Mouse (Mus musculus): ENCODE data around the gene Fus.

Gene Fus

DNA sequence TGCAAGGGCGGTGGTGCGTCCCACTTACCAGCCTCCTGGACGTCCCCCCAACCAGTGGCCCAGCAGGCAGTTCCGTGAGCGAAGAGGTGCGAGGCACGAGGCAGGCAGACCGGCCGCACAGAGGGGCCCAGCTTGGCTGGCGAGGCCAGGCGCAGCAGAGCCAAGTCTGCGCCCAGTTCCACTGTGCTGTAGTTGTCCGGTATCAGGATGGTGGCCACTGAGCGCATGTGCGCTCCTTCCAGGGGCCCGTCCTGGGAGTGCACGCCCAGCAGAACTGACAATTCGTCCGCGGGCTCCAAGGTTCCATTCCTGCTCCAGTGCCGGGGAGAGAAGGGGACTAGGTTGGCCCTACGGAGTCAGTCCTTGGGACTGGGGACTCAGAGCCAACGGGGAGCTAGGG lies 22.6 kb upstream of the Fus start:
- 18% methylated on average over 23 of the region's 23 CpGs for WGBS

- WGBS = 84% methylated on average over 6 of the region's 6 CpGs
Measured at GRCm38 (mm10) chr7:127946470-127947023, 20.7 kb upstream of the Fus start, which contains the start of gene Prss36. Gene Prss36 (minus strand): TSS chr7:127946725.

- WGBS = 51% methylated on average over 13 of the region's 13 CpGs
Measured at GRCm38 (mm10) chr7:127952864-127953581, 14.2 kb upstream of the Fus start.

- WGBS = 62% methylated on average over 5 of the region's 5 CpGs
Measured at GRCm38 (mm10) chr7:127959364-127959763, 7.9 kb upstream of the Fus start.

GRCm38 (mm10) chr7:127966371-127966918 lies 812 bp upstream of the Fus start:
- WGBS = 10% methylated on average over 10 of the region's 10 CpGs

GRCm38 (mm10) chr7:127967922-127968828 lies 918 bp downstream of the Fus start:
- WGBS = under 1% methylated on average over 39 of the region's 42 CpGs

- 74% methylated on average over 2 of the region's 2 CpGs for WGBS
Measured at GRCm38 (mm10) chr7:127974413-127974930, 7.2 kb downstream of the Fus start.

GRCm38 (mm10) chr7:127978856-127979255 lies 11.6 kb downstream of the Fus start:
- WGBS = 87% methylated on average over 2 of the region's 2 CpGs

DNA sequence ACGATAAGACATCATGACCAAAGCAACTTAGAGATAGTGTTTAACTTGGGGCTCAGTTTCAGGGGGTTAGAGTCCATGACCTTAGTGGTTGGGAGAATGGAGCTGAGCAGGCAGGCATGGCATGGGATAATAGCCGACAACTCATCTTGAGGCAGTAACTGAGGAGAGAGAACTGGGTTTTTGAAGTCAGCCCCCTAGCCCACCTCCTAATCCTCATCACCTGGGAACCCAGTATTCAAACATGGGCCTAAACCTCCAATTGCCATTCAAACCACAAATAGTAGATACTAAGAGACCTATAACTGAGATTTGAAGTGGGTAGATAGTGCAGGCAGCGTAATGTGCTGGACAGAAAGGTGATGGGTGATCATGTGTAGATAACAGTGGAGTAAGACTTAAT lies 13.3 kb downstream of the Fus start:
- 88% methylated on average over 3 of the region's 3 CpGs for WGBS

GRCm38 (mm10) chr7:127988904-127989303 lies 21.6 kb downstream of the Fus start:
- 57% methylated on average over 1 of the region's 1 CpGs for WGBS

GRCm38 (mm10) chr7:127991643-127992487 lies 24.6 kb downstream of the Fus start:
- WGBS = 46% methylated on average over 6 of the region's 6 CpGs

DNA sequence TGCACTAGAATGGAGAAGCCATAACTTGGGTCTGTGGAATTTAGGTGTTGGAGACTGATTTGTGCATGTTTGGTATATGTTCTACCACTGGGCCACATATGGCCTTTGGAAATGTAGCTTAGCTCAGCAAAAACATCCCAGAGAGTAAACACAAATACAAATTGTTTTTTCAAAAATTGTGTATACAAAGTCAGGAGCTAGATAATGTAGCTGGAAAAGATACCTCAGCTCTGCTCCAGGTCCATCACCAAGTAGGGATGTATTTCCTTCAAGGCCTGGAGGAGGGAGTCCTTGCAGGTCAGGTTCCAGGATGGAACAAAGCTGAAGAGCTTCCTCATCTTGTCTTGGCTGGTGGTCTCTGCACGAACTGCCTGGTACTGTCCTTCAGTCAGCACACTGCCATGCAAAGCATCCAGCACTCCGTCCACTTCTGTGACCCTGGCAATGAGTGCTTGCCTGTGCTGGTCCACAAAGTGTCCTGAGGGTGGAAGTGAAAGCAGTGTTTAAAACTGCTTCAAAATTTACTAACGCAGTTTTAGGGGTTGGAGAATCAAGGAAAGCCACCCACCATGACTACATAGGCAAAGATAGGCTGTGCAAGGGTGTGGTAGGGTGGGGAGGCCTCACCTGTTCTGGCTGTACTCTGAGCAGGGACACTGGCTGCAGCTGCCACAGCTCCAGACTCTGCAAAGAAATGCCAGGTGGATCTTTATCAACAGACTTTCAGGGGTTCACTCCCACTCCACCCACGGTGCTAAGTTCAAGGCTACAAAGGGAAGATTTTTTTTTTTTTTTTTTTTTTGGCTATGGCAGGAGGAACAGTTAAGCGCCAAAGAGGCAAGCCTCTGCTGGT lies 25.5 kb downstream of the Fus start:
- WGBS = 34% methylated on average over 5 of the region's 5 CpGs

DNA sequence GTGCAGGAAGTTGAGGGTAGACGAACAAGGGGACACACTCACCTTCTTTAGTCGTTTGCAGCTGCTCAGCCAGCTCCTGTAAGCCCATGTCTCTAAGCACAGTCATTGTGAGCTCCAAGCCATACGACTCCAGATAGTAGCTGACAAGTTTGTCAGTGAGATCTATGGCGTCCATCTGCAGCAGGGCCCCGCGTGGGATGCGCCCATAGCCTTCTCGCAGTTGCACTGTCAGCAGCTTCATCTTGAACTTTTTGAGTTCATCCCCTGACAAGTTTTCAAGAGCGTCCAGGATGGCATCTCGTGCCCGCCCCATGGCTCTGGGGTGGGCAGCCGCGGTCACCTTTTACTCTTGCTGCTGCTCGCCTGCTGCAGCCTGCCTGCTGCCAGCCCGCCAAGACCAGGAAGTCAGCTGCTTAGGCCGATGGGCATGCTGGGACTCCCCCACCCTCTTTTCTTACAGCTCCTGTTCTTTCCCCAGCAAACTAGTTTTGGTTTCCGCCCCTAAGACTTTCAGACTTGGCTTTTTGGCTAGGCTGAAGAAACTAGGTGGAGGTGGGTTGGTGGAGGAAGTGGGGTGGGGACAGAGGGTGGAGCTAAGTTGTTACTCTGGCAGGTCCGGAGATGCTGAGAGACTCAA lies 26.2 kb downstream of the Fus start, which contains the start of gene Pycard:
Pycard (minus strand) TSS at position 527 of the 637 bp plus-strand sequence.
- 14% methylated on average over 18 of the region's 18 CpGs for WGBS

- 71% methylated on average over 1 of the region's 1 CpGs for WGBS
Measured at GRCm38 (mm10) chr7:127999436-127999835, 32.2 kb downstream of the Fus start.

DNA sequence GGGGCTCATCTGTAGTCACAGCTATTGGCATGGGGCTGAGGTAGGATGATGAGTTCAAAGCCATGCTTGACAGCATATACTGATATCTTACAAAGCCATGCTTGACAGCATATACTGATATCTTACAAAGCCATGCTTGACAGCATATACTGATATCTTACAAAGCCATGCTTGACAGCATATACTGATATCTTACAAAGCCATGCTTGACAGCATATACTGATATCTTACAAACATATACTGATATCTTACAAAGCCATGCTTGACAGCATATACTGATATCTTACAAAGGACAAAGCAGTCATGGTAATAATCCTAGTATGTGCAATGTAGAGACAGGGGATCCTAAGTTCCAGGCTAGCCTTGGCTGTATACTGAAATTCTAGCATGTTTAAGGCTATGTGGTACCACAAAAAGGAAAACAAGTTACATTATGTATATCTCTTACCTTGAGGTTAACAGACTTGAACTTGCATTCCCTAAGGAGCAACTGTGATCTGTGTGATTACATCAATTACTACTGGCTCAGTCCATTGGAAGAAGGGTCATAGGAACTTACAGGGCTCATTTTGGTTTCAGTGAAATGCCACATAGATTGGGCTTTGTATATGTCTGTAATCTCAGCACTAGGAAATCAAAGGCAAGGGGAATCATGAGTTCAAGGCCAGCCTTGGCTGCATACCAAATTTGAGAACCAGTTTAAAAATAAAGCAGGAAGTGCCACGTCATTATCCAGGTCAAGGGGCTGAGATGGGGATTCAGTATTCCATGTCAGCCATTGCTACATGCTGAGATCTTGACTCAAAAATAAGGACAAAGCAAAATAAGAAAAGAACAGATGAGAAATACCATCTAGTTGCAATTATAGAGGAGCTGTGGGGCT lies 33.1 kb downstream of the Fus start:
- WGBS = 45% methylated on average over 1 of the region's 1 CpGs

- 83% methylated on average over 6 of the region's 6 CpGs for WGBS
Measured at GRCm38 (mm10) chr7:128003098-128003497, 35.8 kb downstream of the Fus start.

- WGBS = 59% methylated on average over 2 of the region's 2 CpGs
Measured at GRCm38 (mm10) chr7:128003688-128004087, 36.4 kb downstream of the Fus start, which contains the start of gene Trim72. Gene Trim72 (plus strand): TSS chr7:128003949.

DNA sequence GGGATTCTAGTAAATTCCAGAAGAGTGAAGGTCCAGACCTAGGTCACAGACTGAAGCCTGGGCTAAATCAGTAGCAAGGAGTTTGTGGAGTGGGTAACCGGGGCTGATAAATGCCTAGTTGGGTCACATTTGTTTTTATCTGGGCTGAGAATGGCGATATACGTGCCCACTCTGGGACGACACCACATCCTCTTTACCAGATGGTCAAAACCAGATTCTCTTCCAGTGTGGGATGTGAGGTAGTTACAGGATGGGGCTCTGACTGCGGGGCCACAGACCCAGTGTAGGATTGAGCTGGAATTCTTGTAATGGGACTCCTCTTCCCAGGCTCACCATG lies 36.9 kb downstream of the Fus start:
- WGBS = 55% methylated on average over 5 of the region's 5 CpGs

All from cerebral cortex, adult 2 months (tissue).